Mouse (Mus musculus): ENCODE measurements around the gene Isyna1. TPM values are rescaled to one million over a fixed set of nuclear protein-coding genes. Genes with fewer than 3 reads are reported as not detected.
A peak's percentile ranks its signal among the peaks of the same experiment; 100 is the strongest.

The Isyna1 gene
- polyA plus RNA-seq, 1 experiment: 102 TPM

DNA sequence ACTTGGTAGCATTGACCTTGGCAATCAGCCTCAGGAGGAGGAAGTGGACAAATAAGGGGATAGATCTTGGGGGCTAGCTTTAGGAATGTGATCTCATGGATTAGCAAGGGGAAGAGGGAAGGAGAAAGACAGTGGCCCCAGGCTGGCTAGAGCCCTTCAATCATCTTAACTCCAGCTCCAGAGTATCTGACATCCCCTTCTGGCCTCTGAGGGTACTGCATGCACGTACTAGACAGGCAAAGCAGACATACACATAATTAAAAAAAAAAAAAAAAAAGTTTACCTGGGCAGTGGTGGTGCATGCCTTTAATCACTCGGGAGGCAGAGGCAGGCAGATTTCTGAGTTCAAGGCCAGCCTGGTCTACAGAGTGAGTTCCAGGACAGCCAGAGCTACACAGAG, 49.9 kb downstream of the Isyna1 start:
- DNase-seq: no peak
- Histone ChIP-seq H3K4me3 (replicated peaks; ENCODE audit: extremely low read depth, low read depth, low read length) (no peak overlapping the region), H3K4me1 (ENCODE audit: control insufficient read depth, insufficient read depth, low read length) (peaks cover 8% of the 10 kb centered on the region; the same call in 1 of the 2 replicates)
- TF ChIP-seq POLR2A (IDR thresholded peaks at IDR 0.05; ENCODE audit: borderline replicate concordance, extremely low read depth, low read depth, low read length) (no peak), CTCF (IDR thresholded peaks at IDR 0.05; ENCODE audit: insufficient read depth, low read length) (peak; percentile 16; the same call in 1 of the 2 replicates)
- 80% methylated on average over 2 of the region's 2 CpGs for WGBS

DNA sequence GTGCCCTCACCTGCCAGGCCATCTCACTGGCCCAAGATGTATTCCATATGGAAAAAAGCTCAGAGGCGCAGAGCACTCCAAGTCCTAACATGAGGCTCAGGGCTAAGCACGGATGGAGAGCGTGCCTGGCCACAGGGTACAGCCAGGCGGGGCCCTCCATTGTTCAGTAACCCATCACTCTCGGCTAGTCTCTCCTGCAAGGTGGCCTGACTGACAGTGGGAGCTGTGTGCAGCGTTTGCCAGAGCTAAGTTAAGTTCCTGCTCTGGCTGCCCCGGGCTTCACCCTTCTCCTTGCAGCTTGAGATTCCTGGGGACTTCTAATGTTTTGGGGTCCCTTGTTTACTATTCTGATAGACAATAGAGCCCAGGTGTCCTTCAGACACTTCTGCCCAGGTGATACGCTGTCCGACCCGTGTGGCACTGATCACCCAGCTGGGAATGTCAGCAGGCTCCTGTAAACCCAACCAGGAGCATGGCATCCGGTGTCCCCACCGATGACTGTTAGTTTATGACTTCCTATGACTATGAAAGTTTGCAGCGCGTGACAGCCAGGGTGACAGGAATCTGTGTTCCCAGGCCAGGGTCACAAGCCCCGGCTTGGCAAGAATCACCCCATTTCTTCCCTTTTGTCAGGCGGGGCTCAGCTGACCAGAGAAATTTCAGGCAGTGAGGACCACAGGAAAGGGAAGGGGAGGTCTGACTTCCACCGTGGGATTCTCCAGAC, 51.5 kb downstream of the Isyna1 start:
- 29% methylated on average over 17 of the region's 17 CpGs for WGBS
- TF ChIP-seq CTCF (IDR thresholded peaks at IDR 0.05; ENCODE audit: insufficient read depth, low read length) (no peak), POLR2A (IDR thresholded peaks at IDR 0.05; ENCODE audit: borderline replicate concordance, extremely low read depth, low read depth, low read length) (0 out of 2 replicates have a peak, but pooled peaks have one; percentile 5)
- no peak for DNase-seq
- H3K4me1 ChIP-seq (ENCODE audit: control insufficient read depth, insufficient read depth, low read length): peaks cover 8% of the 10 kb centered on the region; the same call in 1 of the 2 replicates
- no peak overlapping the region for H3K4me3 ChIP-seq (replicated peaks; ENCODE audit: extremely low read depth, low read depth, low read length)

DNA sequence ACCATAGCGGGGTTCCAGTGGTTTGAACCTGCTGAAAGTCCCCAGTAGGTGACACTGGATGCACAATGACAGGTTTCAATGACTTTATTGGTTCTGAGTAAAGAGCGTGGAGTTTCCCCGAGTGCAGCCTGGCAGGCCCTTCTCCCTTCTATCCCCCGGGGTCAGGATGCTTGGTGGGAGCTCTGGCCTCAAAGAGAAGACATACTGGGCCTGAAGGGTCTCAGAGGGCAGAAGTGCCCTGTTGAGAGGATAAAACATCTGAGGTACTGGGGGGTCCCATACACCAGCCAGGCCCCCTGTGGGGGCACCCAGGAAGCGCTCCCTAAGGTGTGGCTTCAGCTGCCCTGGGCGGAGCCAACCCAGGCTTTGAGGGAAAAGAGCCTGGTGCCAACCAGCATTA, 52.2 kb downstream of the Isyna1 start:
- Histone ChIP-seq H3K4me3 (replicated peaks; ENCODE audit: extremely low read depth, low read depth, low read length) (no peak overlapping the region), H3K4me1 (ENCODE audit: control insufficient read depth, insufficient read depth, low read length) (peaks cover 8% of the 10 kb centered on the region; the same call in 1 of the 2 replicates)
- no peak for DNase-seq
- WGBS: 72% methylated on average over 6 of the region's 6 CpGs
- no peak for TF ChIP-seq POLR2A (IDR thresholded peaks at IDR 0.05; ENCODE audit: borderline replicate concordance, extremely low read depth, low read depth, low read length)
- TF ChIP-seq CTCF (IDR thresholded peaks at IDR 0.05; ENCODE audit: insufficient read depth, low read length): no peak

DNA sequence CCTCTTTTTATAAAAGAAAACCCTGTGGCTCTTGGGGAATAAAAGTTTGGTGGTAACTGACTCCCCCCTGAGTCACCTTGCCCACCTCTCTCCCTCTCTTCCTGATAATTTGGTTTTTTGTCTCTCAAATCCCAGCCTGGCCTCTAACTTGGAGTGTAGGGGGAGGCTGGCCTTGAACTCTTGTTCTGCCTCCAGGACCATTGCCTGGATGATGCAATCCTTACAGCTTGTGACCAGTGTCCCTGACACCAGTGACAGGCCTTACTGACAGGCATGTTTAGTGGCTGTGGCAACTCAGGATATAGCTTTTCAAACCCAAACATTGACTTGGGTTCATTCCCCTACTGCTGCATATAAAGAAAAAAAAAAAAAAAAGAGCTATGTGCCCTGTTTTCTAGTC, 52.6 kb downstream of the Isyna1 start:
- no peak for TF ChIP-seq CTCF (IDR thresholded peaks at IDR 0.05; ENCODE audit: insufficient read depth, low read length)
- TF ChIP-seq POLR2A (IDR thresholded peaks at IDR 0.05; ENCODE audit: borderline replicate concordance, extremely low read depth, low read depth, low read length): no peak
- no peak overlapping the region for H3K4me3 ChIP-seq (replicated peaks; ENCODE audit: extremely low read depth, low read depth, low read length)

More for the DNA sequence above, 52.6 kb downstream of the Isyna1 start:
- no peak for DNase-seq
- H3K4me1 ChIP-seq (ENCODE audit: control insufficient read depth, insufficient read depth, low read length): peaks cover 8% of the 10 kb centered on the region; the same call in 1 of the 2 replicates

Other genes starting within 250 kb of the Isyna1 start
- 35.8 and 36.7 TPM in 2 replicates for gene Upf1, start 241.1 kb upstream of the Isyna1 start, polyA plus RNA-seq (2012; rRNA removed)
- gene Comp, start 220.8 kb upstream of the Isyna1 start, polyA plus RNA-seq (2012; rRNA removed): 0.51 and 1.3 TPM in 2 replicates
- 18.7 and 20.4 TPM in 2 replicates for gene Crtc1, start 154.8 kb upstream of the Isyna1 start, polyA plus RNA-seq (2012; rRNA removed)
- 51.3 and 57.2 TPM in 2 replicates for gene Klhl26, start 117.4 kb upstream of the Isyna1 start, polyA plus RNA-seq (2012; rRNA removed)
- 10.5 and 12.2 TPM in 2 replicates for gene Tmem59l, start 107.0 kb upstream of the Isyna1 start, polyA plus RNA-seq (2012; rRNA removed)
- 27.7 and 34.3 TPM in 2 replicates for gene Crlf1, start 101.2 kb upstream of the Isyna1 start, polyA plus RNA-seq (2012; rRNA removed)
- gene Rex1bd, start 87.6 kb upstream of the Isyna1 start, polyA plus RNA-seq (2012; rRNA removed): 145 and 178 TPM in 2 replicates
- gene Uba52, start 83.6 kb upstream of the Isyna1 start, polyA plus RNA-seq (2012; rRNA removed): 370 and 371 TPM in 2 replicates
- gene Fkbp8, start 66.6 kb upstream of the Isyna1 start, polyA plus RNA-seq (2012; rRNA removed): 361 and 369 TPM in 2 replicates
- gene Kxd1, start 66.4 kb upstream of the Isyna1 start, polyA plus RNA-seq (2012; rRNA removed): 48.7 and 54.6 TPM in 2 replicates
- 29.6 and 32.9 TPM in 2 replicates for gene Ell, start 54.9 kb upstream of the Isyna1 start, polyA plus RNA-seq (2012; rRNA removed)
- gene Ssbp4, start 14.5 kb downstream of the Isyna1 start, polyA plus RNA-seq (2012; rRNA removed): 228 and 351 TPM in 2 replicates
- 10.4 and 10.5 TPM in 2 replicates for gene Lrrc25, start 21.8 kb downstream of the Isyna1 start, polyA plus RNA-seq (2012; rRNA removed)
- gene Gdf15, start 38.1 kb downstream of the Isyna1 start, polyA plus RNA-seq (2012; rRNA removed): 5.4 and 6.6 TPM in 2 replicates
- gene Pgpep1, start 66.0 kb downstream of the Isyna1 start, polyA plus RNA-seq (2012; rRNA removed): 32.2 and 33.7 TPM in 2 replicates
- gene Lsm4, start 78.9 kb downstream of the Isyna1 start, polyA plus RNA-seq (2012; rRNA removed): 75.2 and 76.3 TPM in 2 replicates
- gene Jund, start 104.6 kb downstream of the Isyna1 start, polyA plus RNA-seq (2012; rRNA removed): 378 and 717 TPM in 2 replicates
- 0.03 TPM in 1 of 2 replicates, not detected in the other for gene Iqcn, start 109.1 kb downstream of the Isyna1 start, polyA plus RNA-seq (2012; rRNA removed)
- 0.43 and 1.2 TPM in 2 replicates for gene Gm3336, start 124.2 kb downstream of the Isyna1 start, polyA plus RNA-seq (2012; rRNA removed)
- gene Pde4c, start 129.3 kb downstream of the Isyna1 start, polyA plus RNA-seq (2012; rRNA removed): 4.1 and 5.5 TPM in 2 replicates
- 46.4 and 53.4 TPM in 2 replicates for gene Rab3a, start 160.3 kb downstream of the Isyna1 start, polyA plus RNA-seq (2012; rRNA removed)
- gene Mpv17l2, start 166.6 kb downstream of the Isyna1 start, polyA plus RNA-seq (2012; rRNA removed): 61.6 and 80.0 TPM in 2 replicates
- gene Pik3r2, start 182.3 kb downstream of the Isyna1 start, polyA plus RNA-seq (2012; rRNA removed): 112 and 119 TPM in 2 replicates
- gene Mast3, start 210.7 kb downstream of the Isyna1 start, polyA plus RNA-seq (2012; rRNA removed): 84.2 and 87.0 TPM in 2 replicates
- 0.86 and 1.5 TPM in 2 replicates for gene Il12rb1, start 214.1 kb downstream of the Isyna1 start, polyA plus RNA-seq (2012; rRNA removed)
- 50.3 and 78.3 TPM in 2 replicates for gene Arrdc2, start 245.3 kb downstream of the Isyna1 start, polyA plus RNA-seq (2012; rRNA removed)